8 mouse cellular contexts compared by ENCODE assay signal in genomic region chr3:95690552-95690951, GRCm38 (mm10). TPM values are rescaled to one million over a fixed set of nuclear protein-coding genes. Genes with fewer than 3 reads are reported as not detected.
DNase-seq lines count a peak whose midpoint lies in the region; ATAC-seq and TF ChIP-seq lines count a peak whose summit lies in the region.
"Not testable (repeated sequence)": the region's sequence is repeated elsewhere in the genome, so short reads cannot be mapped to it uniquely, and the experiment has no call there.

No protein-coding gene starts in this region.

- not testable (repeated sequence) for DNase-seq in heart, embryonic 10.5 days (ENCODE audit: low spot score); stomach, postnatal 0 days (ENCODE audit: low spot score)
- peak; percentile 37 for DNase-seq in induced T-regulatory cell, adult 2 months (ENCODE audit: low read depth)

- not testable (repeated sequence) for TF ChIP-seq CTCF in embryonic fibroblast, embryonic 13.5 days (IDR thresholded peaks at IDR 0.05; ENCODE audit: borderline replicate concordance, insufficient read depth, low read length); stomach, postnatal 0 days (IDR thresholded peaks at IDR 0.05; ENCODE audit: low read depth)

- not testable (repeated sequence) for H3K36me3 ChIP-seq in heart, embryonic 10.5 days; heart, embryonic 14.5 days (ENCODE audit: control insufficient read depth, insufficient read depth, low read length); kidney, embryonic 16.5 days (ENCODE audit: insufficient read depth, low read length); lung, embryonic 16.5 days (ENCODE audit: control insufficient read depth, insufficient read depth, low read length); stomach, postnatal 0 days (ENCODE audit: control insufficient read depth, insufficient read depth, low read length)

- peak; percentile 65 for ATAC-seq in CD4-positive, CD25-positive, alpha-beta regulatory T cell, adult 4 months
- not testable (repeated sequence) for ATAC-seq in heart, embryonic 14.5 days (ENCODE audit: insufficient number of reproducible peaks, insufficient read depth, low FRiP score, low read depth); kidney, embryonic 16.5 days (ENCODE audit: low FRiP score, low TSS enrichment); lung, embryonic 16.5 days (ENCODE audit: low read depth); stomach, postnatal 0 days (ENCODE audit: low FRiP score, low TSS enrichment)

- not testable (repeated sequence) for TF ChIP-seq POLR2A in embryonic fibroblast, embryonic 13.5 days (IDR thresholded peaks at IDR 0.05; ENCODE audit: low read depth, low read length)

- H3K9ac ChIP-seq in heart, embryonic 14.5 days (ENCODE audit: low read length), result peak overlapping the region; percentile 51; the same call in 1 of the 2 replicates
- H3K9ac ChIP-seq in kidney, embryonic 16.5 days (replicated peaks; ENCODE audit: low read length); lung, embryonic 16.5 days (ENCODE audit: low read length); stomach, postnatal 0 days (ENCODE audit: low read length): not testable (repeated sequence)

- peak overlapping the region; percentile 35; the same call in 1 of the 2 replicates for H3K27ac ChIP-seq in embryonic fibroblast, embryonic 13.5 days (ENCODE audit: insufficient read depth, low read length)
- H3K27ac ChIP-seq in heart, embryonic 10.5 days, result peak overlapping the region; percentile 89
- H3K27ac ChIP-seq in heart, embryonic 14.5 days (replicated peaks in 1 of 2; ENCODE audit: control insufficient read depth in 1 of 2, insufficient read depth in 1 of 2, low read depth in 2 of 2, low read length in 2 of 2), result peak overlapping the region; percentile 67 to 88
- peak overlapping the region; percentile 66; the same call in 1 of the 2 replicates for H3K27ac ChIP-seq in kidney, embryonic 16.5 days (ENCODE audit: low read length)
- H3K27ac ChIP-seq in lung, embryonic 16.5 days (ENCODE audit: low read length), result peak overlapping the region; percentile 65; the same call in 1 of the 2 replicates
- H3K27ac ChIP-seq in stomach, postnatal 0 days (replicated peaks), result peak overlapping the region; percentile 97

- H3K4me1 ChIP-seq in embryonic fibroblast, embryonic 13.5 days (ENCODE audit: control insufficient read depth, insufficient read depth, low read length), result peaks cover 27% of the 10 kb centered on the region
- H3K4me1 ChIP-seq in heart, embryonic 10.5 days, result peaks cover 81% of the 10 kb centered on the region
- H3K4me1 ChIP-seq in heart, embryonic 14.5 days (ENCODE audit: control insufficient read depth in 2 of 2, insufficient read depth in 2 of 2, low read length in 2 of 2), result peaks cover 54 to 86% of the 10 kb centered on the region in 2 experiments
- H3K4me1 ChIP-seq in kidney, embryonic 16.5 days (ENCODE audit: insufficient read depth, low read length), result peaks cover 62% of the 10 kb centered on the region
- H3K4me1 ChIP-seq in lung, embryonic 16.5 days (replicated peaks; ENCODE audit: control insufficient read depth, insufficient read depth, low read length), result peaks cover 42% of the 10 kb centered on the region
- H3K4me1 ChIP-seq in stomach, postnatal 0 days (replicated peaks; ENCODE audit: control insufficient read depth, insufficient read depth), result not testable (repeated sequence)

- not testable (repeated sequence) for H3K4me3 ChIP-seq in embryonic fibroblast, embryonic 13.5 days (ENCODE audit: insufficient read depth, low read length); heart, embryonic 10.5 days; heart, embryonic 14.5 days (ENCODE audit: control insufficient read depth in 1 of 2, insufficient read depth in 1 of 2, low read depth in 1 of 2, low read length in 2 of 2); kidney, embryonic 16.5 days (ENCODE audit: low read length); lung, embryonic 16.5 days (ENCODE audit: low read length); stomach, postnatal 0 days (ENCODE audit: low read depth, low read length)

- peak overlapping the region; percentile 44 for H3K4me2 ChIP-seq in heart, embryonic 14.5 days (ENCODE audit: low read length)
- not testable (repeated sequence) for H3K4me2 ChIP-seq in kidney, embryonic 16.5 days (replicated peaks; ENCODE audit: low read depth, low read length); lung, embryonic 16.5 days (ENCODE audit: low read depth, low read length); stomach, postnatal 0 days (replicated peaks; ENCODE audit: low read depth)

- not testable (repeated sequence) for H3K9me3 ChIP-seq in heart, embryonic 10.5 days; heart, embryonic 14.5 days (ENCODE audit: control insufficient read depth, low read length); kidney, embryonic 16.5 days (ENCODE audit: low read length); lung, embryonic 16.5 days (ENCODE audit: control insufficient read depth, low read length); stomach, postnatal 0 days (ENCODE audit: control insufficient read depth, low read length)

- TF ChIP-seq EP300 in stomach, postnatal 0 days (optimal IDR thresholded peaks at IDR 0.05), result not testable (repeated sequence)

- not testable (repeated sequence) for H3K27me3 ChIP-seq in heart, embryonic 10.5 days (ENCODE audit: insufficient read depth, poor library complexity, severe bottlenecking); heart, embryonic 14.5 days (ENCODE audit: control insufficient read depth, insufficient read depth, low read length); kidney, embryonic 16.5 days (ENCODE audit: insufficient read depth, low read length); lung, embryonic 16.5 days (ENCODE audit: control insufficient read depth, insufficient read depth, low read depth, low read length); stomach, postnatal 0 days (ENCODE audit: control insufficient read depth, insufficient read depth, low read length)

- WGBS in heart, embryonic 10.5 days, result 86% methylated on average over 2 of the region's 2 CpGs
- 87% methylated on average over 2 of the region's 2 CpGs for WGBS in heart, embryonic 14.5 days
- 88% methylated on average over 2 of the region's 2 CpGs for WGBS in kidney, embryonic 16.5 days
- WGBS in lung, embryonic 16.5 days, result 72% methylated on average over 2 of the region's 2 CpGs
- WGBS in stomach, postnatal 0 days, result 94% methylated on average over 2 of the region's 2 CpGs

RNA-seq across cellular contexts. Expression of gene Adamtsl4, which starts 2.8 kb away (rescaled TPM):
- 1 to 10 TPM; 2.3 to 5.2 TPM for polyA plus RNA-seq in CD4-positive, CD25-positive, alpha-beta regulatory T cell, adult 4 months (2017; shearing (Covaris generic))
- 18.9 and 26.4 TPM in 2 replicates for polyA plus RNA-seq in embryonic fibroblast, embryonic 13.5 days (2011; ENCODE audit: insufficient read length, low read depth, missing spikeins)
- polyA plus RNA-seq in heart, embryonic 10.5 days (2016; fragmentation: Nextera tagmentation; extraction: Ambion mirVana), result 4.2 and 5.7 TPM in 2 replicates
- polyA plus RNA-seq in heart, embryonic 14.5 days (2014; fragmentation: Nextera tagmentation; extraction: Ambion mirVana), result 6.3 and 7.0 TPM in 2 replicates
- 3.8 and 3.9 TPM in 2 replicates for polyA plus RNA-seq in kidney, embryonic 16.5 days (2015; fragmentation: Nextera tagmentation; extraction: Ambion mirVana)
- polyA plus RNA-seq in lung, embryonic 16.5 days (2015; fragmentation: Nextera tagmentation; extraction: Ambion mirVana), result 4.4 and 5.5 TPM in 2 replicates
- polyA plus RNA-seq in stomach, postnatal 0 days (2015; fragmentation: Nextera tagmentation; extraction: Ambion mirVana), result 9.4 and 10.4 TPM in 2 replicates

RNA-seq across cellular contexts. Expression of gene Mcl1, which starts 32.0 kb away (rescaled TPM):
- polyA plus RNA-seq in CD4-positive, CD25-positive, alpha-beta regulatory T cell, adult 4 months (2017; shearing (Covaris generic)), result 10 to 100 TPM; 61.0 to 96.6 TPM
- polyA plus RNA-seq in embryonic fibroblast, embryonic 13.5 days (2011; ENCODE audit: insufficient read length, low read depth, missing spikeins), result 109 and 118 TPM in 2 replicates
- 37.7 and 50.2 TPM in 2 replicates for polyA plus RNA-seq in heart, embryonic 10.5 days (2016; fragmentation: Nextera tagmentation; extraction: Ambion mirVana)
- 54.3 and 57.2 TPM in 2 replicates for polyA plus RNA-seq in heart, embryonic 14.5 days (2014; fragmentation: Nextera tagmentation; extraction: Ambion mirVana)
- polyA plus RNA-seq in kidney, embryonic 16.5 days (2015; fragmentation: Nextera tagmentation; extraction: Ambion mirVana), result 23.7 and 38.1 TPM in 2 replicates
- polyA plus RNA-seq in lung, embryonic 16.5 days (2015; fragmentation: Nextera tagmentation; extraction: Ambion mirVana), result 23.1 and 31.7 TPM in 2 replicates
- polyA plus RNA-seq in stomach, postnatal 0 days (2015; fragmentation: Nextera tagmentation; extraction: Ambion mirVana), result 57.9 and 59.2 TPM in 2 replicates

RNA-seq across cellular contexts. Expression of gene Ecm1, which starts 48.8 kb away (rescaled TPM):
- polyA plus RNA-seq in CD4-positive, CD25-positive, alpha-beta regulatory T cell, adult 4 months (2017; shearing (Covaris generic)), result 100 to 1,000 TPM; 203 to 284 TPM
- 155 and 327 TPM in 2 replicates for polyA plus RNA-seq in embryonic fibroblast, embryonic 13.5 days (2011; ENCODE audit: insufficient read length, low read depth, missing spikeins)
- polyA plus RNA-seq in heart, embryonic 10.5 days (2016; fragmentation: Nextera tagmentation; extraction: Ambion mirVana), result 76.8 and 109 TPM in 2 replicates
- 62.7 and 66.1 TPM in 2 replicates for polyA plus RNA-seq in heart, embryonic 14.5 days (2014; fragmentation: Nextera tagmentation; extraction: Ambion mirVana)
- 174 and 208 TPM in 2 replicates for polyA plus RNA-seq in kidney, embryonic 16.5 days (2015; fragmentation: Nextera tagmentation; extraction: Ambion mirVana)
- polyA plus RNA-seq in lung, embryonic 16.5 days (2015; fragmentation: Nextera tagmentation; extraction: Ambion mirVana), result 22.3 and 23.8 TPM in 2 replicates
- 254 and 328 TPM in 2 replicates for polyA plus RNA-seq in stomach, postnatal 0 days (2015; fragmentation: Nextera tagmentation; extraction: Ambion mirVana)

Comparison
In these comparisons a context has a peak if more than half of its experiments do, and no peak if none do; other contexts are left out.
1. H3K27ac ChIP-seq: peak in every context shown above with its lines; median percentile 97 in stomach, postnatal 0 days; 89 in heart, embryonic 10.5 days; 78 in heart, embryonic 14.5 days; 66 in kidney, embryonic 16.5 days; 65 in lung, embryonic 16.5 days; 35 in embryonic fibroblast, embryonic 13.5 days.